In genomic region chr6:38352451-38352850, GRCm38 (mm10) we compare ENCODE assay signal across 8 mouse cellular contexts. TPM values are rescaled to one million over a fixed set of nuclear protein-coding genes. Genes with fewer than 3 reads are reported as not detected.
DNase-seq lines count a peak whose midpoint lies in the region; ATAC-seq and TF ChIP-seq lines count a peak whose summit lies in the region.

No protein-coding gene starts in this region.

- DNase-seq in lung, adult 2 months = no peak
- DNase-seq in lung, postnatal 4 days = no peak
- DNase-seq in NIH3T3 (ENCODE audit: low read depth) = peak; percentile 27
- DNase-seq in retina, embryonic 14.5 days (ENCODE audit: low spot score) = peak; percentile 28
- DNase-seq in right cerebral cortex, postnatal 4 days = no peak
- no peak for DNase-seq in spleen, postnatal 4 days (ENCODE audit: low spot score in 2 of 2)
- no peak for DNase-seq in cerebellum, postnatal 25 days

- TF ChIP-seq POLR2A in lung, adult 2 months (IDR thresholded peaks at IDR 0.05; ENCODE audit: borderline replicate concordance, extremely low read depth, low read depth, low read length) = no peak

- TF ChIP-seq CTCF in lung, adult 2 months (IDR thresholded peaks at IDR 0.05; ENCODE audit: insufficient read depth, low read length) = 0 out of 2 replicates have a peak, but pooled peaks have one; percentile 6

- ATAC-seq in erythroid progenitor cell, adult 5-6 weeks (replicated peaks; ENCODE audit: low FRiP score, poor library complexity, severe bottlenecking) = peak; percentile 46

- H3K4me3 ChIP-seq in lung, adult 2 months (replicated peaks; ENCODE audit: extremely low read depth, low read depth, low read length) = peak overlapping the region; percentile 59

- H3K4me1 ChIP-seq in lung, adult 2 months (ENCODE audit: control insufficient read depth, insufficient read depth, low read length) = peaks cover 28% of the 10 kb centered on the region

- WGBS in lung, adult 2 months = 18% methylated on average over 10 of the region's 10 CpGs

RNA-seq across cellular contexts. Expression of gene Zc3hav1, which starts 2.0 kb away (rescaled TPM):
- 22.3 and 24.6 TPM in 2 replicates for polyA plus RNA-seq in lung, adult 2 months (2012; rRNA removed)
- total RNA-seq in erythroid progenitor cell, adult 5-6 weeks (2015; ENCODE audit: low replicate concordance) = 149 and 161 TPM in 2 replicates
- total RNA-seq in erythroid progenitor cell, adult 5-6 weeks (2017; ENCODE audit: low replicate concordance) = 166 and 185 TPM in 2 replicates

RNA-seq across cellular contexts. Expression of gene Ttc26, which starts 28.8 kb away (rescaled TPM):
- polyA plus RNA-seq in lung, adult 2 months (2012; rRNA removed) = 1.3 and 1.9 TPM in 2 replicates
- 0.72 TPM in 1 of 2 replicates, not detected in the other for total RNA-seq in erythroid progenitor cell, adult 5-6 weeks (2015; ENCODE audit: low replicate concordance)
- not detected in 2 replicates for total RNA-seq in erythroid progenitor cell, adult 5-6 weeks (2017; ENCODE audit: low replicate concordance)

RNA-seq across cellular contexts. Expression of gene Zc3hav1l, which starts 53.4 kb away (rescaled TPM):
- 3.2 and 4.4 TPM in 2 replicates for polyA plus RNA-seq in lung, adult 2 months (2012; rRNA removed)
- 1.1 and 2.5 TPM in 2 replicates for total RNA-seq in erythroid progenitor cell, adult 5-6 weeks (2015; ENCODE audit: low replicate concordance)
- total RNA-seq in erythroid progenitor cell, adult 5-6 weeks (2017; ENCODE audit: low replicate concordance) = 0.64 and 1.1 TPM in 2 replicates

Comparison
In these comparisons a context has a peak if more than half of its experiments do, and no peak if none do; other contexts are left out.
1. DNase-seq: peak in NIH3T3 (single experiment) and retina, embryonic 14.5 days (single experiment); none in lung, adult 2 months (single experiment), lung, postnatal 4 days (0 of 2), right cerebral cortex, postnatal 4 days (single experiment), spleen, postnatal 4 days (0 of 2) and cerebellum, postnatal 25 days (0 of 2).